Mouse (Mus musculus) urinary bladder, adult 2 months (tissue): ENCODE measurements around the gene Lgr6. TPM values are rescaled to one million over a fixed set of nuclear protein-coding genes. Genes with fewer than 3 reads are reported as not detected.
A peak's percentile ranks its signal among the peaks of the same experiment; 100 is the strongest.

Experiments
- DNase-seq: peaks from one replicate; pipeline ENCODE4 v3.0.0; 2022; ENCODE audit warnings: low spot score
- polyA plus RNA-seq: library from polyadenylated mRNA; depleted of rRNA; stranded (reverse); fragments of >200 nt; gene quantifications from 2 replicates; pipeline ENCODE4 v1.2.3, GENCODE M21; 2012; rRNA removed

The Lgr6 gene
- polyA plus RNA-seq, 1 experiment = 0.34 TPM

GRCm38 (mm10) chr1:134960634-134961033 is 144.4 kb downstream of the Lgr6 start:
- no peak for DNase-seq

DNA sequence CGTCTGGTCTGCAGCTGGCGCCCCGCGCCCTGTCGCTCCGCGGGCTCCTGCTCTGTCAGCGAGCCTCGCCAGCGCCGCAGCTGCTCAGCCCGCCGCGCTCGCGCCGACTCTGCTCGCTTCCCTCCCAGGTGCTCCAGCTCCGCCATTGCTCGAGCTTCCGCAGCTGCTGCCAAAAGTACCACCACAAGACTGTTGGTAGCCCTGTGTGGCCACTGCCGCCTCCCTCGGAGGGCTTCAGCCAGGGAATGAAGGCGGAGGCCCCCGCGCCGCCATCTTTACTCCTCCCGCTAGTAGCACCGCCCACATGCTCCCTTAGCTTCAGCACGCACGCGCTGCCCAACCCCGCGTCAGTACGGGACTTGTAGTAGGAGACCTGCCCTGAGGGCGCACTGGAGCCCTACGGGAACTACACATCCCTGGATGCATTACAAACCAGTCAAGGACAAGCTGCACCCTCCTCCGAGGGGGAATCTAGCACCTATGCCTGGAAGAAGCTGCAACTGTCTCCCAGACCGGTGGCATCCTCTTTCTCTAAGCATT is 149.4 kb downstream of the Lgr6 start, which contains the start of gene Ppp1r12b:
Gene Ppp1r12b, minus strand, starts transcription at position 306 of the 540 bp plus-strand sequence.
- DNase-seq = peak; percentile 84

GRCm38 (mm10) chr1:134955050-134955636 is 149.9 kb downstream of the Lgr6 start:
- DNase-seq = no peak

DNA sequence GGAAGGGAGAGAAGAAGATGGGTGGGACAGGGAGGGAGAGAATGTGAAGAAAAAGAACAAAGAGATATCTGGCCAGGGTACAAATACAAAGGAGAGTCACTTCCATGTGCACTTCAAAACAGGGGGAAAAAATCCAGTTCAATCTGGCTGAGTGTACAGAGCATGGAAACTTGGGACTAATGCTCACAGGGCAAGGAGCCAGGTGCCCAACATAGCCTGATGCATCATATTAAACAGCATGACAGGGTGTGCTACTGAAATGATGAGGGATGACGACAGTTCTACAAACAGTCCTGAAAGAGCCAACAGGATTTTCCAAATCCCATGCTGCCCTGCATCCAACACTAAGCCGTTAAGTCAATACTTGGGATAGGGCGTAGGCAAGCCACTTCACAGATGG is 155.1 kb downstream of the Lgr6 start:
- no peak for DNase-seq

- no peak for DNase-seq
Observed at GRCm38 (mm10) chr1:134947590-134947989, 157.5 kb downstream of the Lgr6 start.

- DNase-seq = no peak
Observed at GRCm38 (mm10) chr1:134942898-134943297, 162.2 kb downstream of the Lgr6 start.

- no peak for DNase-seq
Observed at GRCm38 (mm10) chr1:134940863-134941262, 164.2 kb downstream of the Lgr6 start.

GRCm38 (mm10) chr1:134938233-134938632 is 166.8 kb downstream of the Lgr6 start:
- no peak for DNase-seq

DNA sequence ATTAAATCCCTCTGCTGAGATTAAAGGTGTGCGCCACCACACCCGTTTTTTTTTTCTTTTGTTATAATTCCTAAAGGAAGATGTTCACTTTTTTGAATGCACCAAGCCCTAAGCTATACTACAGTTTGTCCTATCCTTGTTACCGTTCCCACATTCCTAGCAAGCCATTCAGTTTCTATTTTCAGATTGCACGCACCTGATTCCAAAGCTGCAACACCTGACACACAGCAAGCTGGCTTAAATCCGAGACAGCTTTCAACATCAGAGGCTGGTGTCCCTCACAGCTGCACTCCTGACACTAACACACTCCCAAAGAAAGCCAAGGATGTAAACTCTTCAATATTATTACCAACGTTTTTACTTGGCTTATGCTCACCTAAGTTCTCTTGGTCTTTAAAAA is 168.7 kb downstream of the Lgr6 start:
- no peak for DNase-seq

Other genes starting within 250 kb of the Lgr6 start
- 96.4 and 178 TPM in 2 replicates for gene Ppp1r12b, start 149.3 kb downstream of the Lgr6 start, polyA plus RNA-seq
- 2.3 and 3.5 TPM in 2 replicates for gene Ube2t, start 142.7 kb downstream of the Lgr6 start, polyA plus RNA-seq
- gene Ptpn7, start 27.4 kb upstream of the Lgr6 start, polyA plus RNA-seq = 2.6 and 2.7 TPM in 2 replicates
- gene Arl8a, start 41.5 kb upstream of the Lgr6 start, polyA plus RNA-seq = 115 and 118 TPM in 2 replicates
- 6.8 and 7.3 TPM in 2 replicates for gene Gpr37l1, start 62.4 kb upstream of the Lgr6 start, polyA plus RNA-seq
- gene Elf3, start 153.3 kb upstream of the Lgr6 start, polyA plus RNA-seq = 46.7 and 50.1 TPM in 2 replicates
- gene Rnpep, start 178.8 kb upstream of the Lgr6 start, polyA plus RNA-seq = 46.6 and 55.6 TPM in 2 replicates
- 80.8 and 92.8 TPM in 2 replicates for gene Timm17a, start 208.5 kb upstream of the Lgr6 start, polyA plus RNA-seq
- gene Lmod1, start 219.5 kb upstream of the Lgr6 start, polyA plus RNA-seq = 146 and 250 TPM in 2 replicates